Mouse (Mus musculus): ENCODE results near the gene Col5a2.
"Not testable (repeated sequence)": the region's sequence is repeated elsewhere in the genome, so short reads cannot be mapped to it uniquely, and the experiment has no call there.

The Col5a2 gene

GRCm38 (mm10) chr1:45429145-45429544 is 73.9 kb downstream of the Col5a2 start:
- CTCF ChIA-PET: not testable (repeated sequence)

- CTCF ChIA-PET: no interaction called here
Measured at GRCm38 (mm10) chr1:45423915-45424314, 79.2 kb downstream of the Col5a2 start.

GRCm38 (mm10) chr1:45420554-45420953 is 82.5 kb downstream of the Col5a2 start:
- CTCF ChIA-PET: no interaction called here

- CTCF ChIA-PET: no interaction called here
Measured at GRCm38 (mm10) chr1:45419858-45420257, 83.2 kb downstream of the Col5a2 start.

- CTCF ChIA-PET: no interaction called here
Measured at GRCm38 (mm10) chr1:45381866-45382265, 121.2 kb downstream of the Col5a2 start.

GRCm38 (mm10) chr1:45379992-45380690 is 122.9 kb downstream of the Col5a2 start:
- CTCF ChIA-PET: no interaction called here

- CTCF ChIA-PET: no interaction called here
Measured at GRCm38 (mm10) chr1:45365427-45365826, 137.7 kb downstream of the Col5a2 start.

GRCm38 (mm10) chr1:45363274-45363673 is 139.8 kb downstream of the Col5a2 start:
- CTCF ChIA-PET: no interaction called here

- CTCF ChIA-PET: interaction anchor here (0.6 kb wide), 1 partner anchor 45 kb away, joined by 7 read pairs; no protein-coding TSS in a partner anchor
Measured at GRCm38 (mm10) chr1:45359673-45360072, 143.4 kb downstream of the Col5a2 start.

- CTCF ChIA-PET: no interaction called here
Measured at GRCm38 (mm10) chr1:45359147-45359546, 143.9 kb downstream of the Col5a2 start.

GRCm38 (mm10) chr1:45358020-45358419 is 145.1 kb downstream of the Col5a2 start:
- CTCF ChIA-PET: no interaction called here

- CTCF ChIA-PET: no interaction called here
Measured at GRCm38 (mm10) chr1:45355944-45356343, 147.1 kb downstream of the Col5a2 start.

GRCm38 (mm10) chr1:45329149-45329548 is 173.9 kb downstream of the Col5a2 start:
- CTCF ChIA-PET: no interaction called here

All from spleen, embryonic (tissue).